Mouse (Mus musculus) testis, adult 2 months (tissue): ENCODE results near the gene Ttc26. TPM values are rescaled to one million over a fixed set of nuclear protein-coding genes. Genes with fewer than 3 reads are reported as not detected.

Experiments used
- H3K27ac ChIP-seq: fragments of 200-500 bp; 2 replicates; pipeline ENCODE4 v1.5.1; 2012; ENCODE audit warnings: low read depth, low read length; ENCODE audit not compliant: control insufficient read depth, insufficient read depth
- H3K27me3 ChIP-seq: fragments of 200-500 bp; 2 replicates; pipeline ENCODE4 v1.6.1; 2012; ENCODE audit warnings: mild to moderate bottlenecking, low read length, moderate library complexity; ENCODE audit not compliant: control insufficient read depth, insufficient read depth
- H3K36me3 ChIP-seq: fragments of 200-500 bp; 2 replicates; pipeline ENCODE4 v1.6.1; 2012; ENCODE audit warnings: mild to moderate bottlenecking, low read length; ENCODE audit not compliant: control insufficient read depth, insufficient read depth
- H3K4me1 ChIP-seq: fragments of 200-500 bp; 2 replicates; pipeline ENCODE4 v1.6.1; 2012; ENCODE audit warnings: low read length; ENCODE audit not compliant: control insufficient read depth, insufficient read depth
- H3K4me3 ChIP-seq: fragments of 200-500 bp; 2 replicates; pipeline ENCODE4 v1.5.1; 2012; ENCODE audit warnings: low read depth, mild to moderate bottlenecking, low read length, moderate library complexity, mixed read lengths; ENCODE audit not compliant: control insufficient read depth
- CTCF ChIP-seq: fragments of 200-500 bp; IDR thresholded peaks from 2 replicates; pipeline ENCODE4 v1.5.1; 2012; ENCODE audit warnings: low read depth, mild to moderate bottlenecking, inconsistent platforms, low read length, moderate library complexity; ENCODE audit not compliant: control insufficient read depth, insufficient read depth, insufficient replicate concordance
- POLR2A ChIP-seq: fragments of 200-500 bp; IDR thresholded peaks from 2 replicates; pipeline ENCODE4 v1.6.1; 2012; ENCODE audit warnings: low read depth, mild to moderate bottlenecking, inconsistent platforms, low read length, moderate library complexity; ENCODE audit not compliant: control insufficient read depth
- polyA plus RNA-seq: library from polyadenylated mRNA; depleted of rRNA; stranded (reverse); fragments of >200 nt; gene quantifications from 2 replicates; pipeline ENCODE4 v1.2.3, GENCODE M21; 2012; rRNA removed

Gene Ttc26
- 8.9 and 10.9 TPM in 2 replicates for polyA plus RNA-seq

- peaks cover 2% of the 10 kb centered on the region; the same call in 1 of the 2 replicates for H3K4me1 ChIP-seq
- H3K4me3 ChIP-seq, result peak within 1 kb of the TSS; percentile 97
- H3K27ac ChIP-seq, result peak within 1 kb of the TSS; percentile 80; the same call in 1 of the 2 replicates
- no peaks in the 10 kb centered on the region; the same call in none of the 2 replicates for H3K36me3 ChIP-seq
- H3K27me3 ChIP-seq, result no peaks in the 10 kb centered on the region
- TF ChIP-seq CTCF (no peak), POLR2A (peak; percentile 69)
Observed at GRCm38 (mm10) chr6:38381129-38381771, at the start of gene Ttc26. Gene Ttc26, plus strand, starts transcription at chr6:38381469.

DNA sequence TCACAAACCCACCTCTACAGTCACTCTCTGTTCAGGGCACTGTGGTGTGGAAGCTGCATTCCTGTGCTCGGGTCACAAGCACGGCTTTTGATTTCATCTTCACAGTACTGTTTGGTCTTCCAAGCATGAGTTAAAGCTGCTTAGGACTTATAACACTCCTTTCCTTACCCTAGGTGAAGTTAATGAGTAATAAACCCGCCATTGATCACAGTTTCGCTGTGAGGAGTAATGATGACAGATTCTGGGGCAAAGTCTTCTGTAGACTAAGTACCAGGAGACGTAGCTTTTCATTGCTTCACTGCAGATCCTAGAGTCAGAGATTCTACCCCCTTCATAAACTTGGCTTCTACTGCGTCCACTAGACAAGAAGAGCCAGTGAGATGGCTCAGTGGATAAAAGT is 46.0 kb upstream of the Ttc26 start:
- no peaks in the 10 kb centered on the region for H3K36me3 ChIP-seq
- TF ChIP-seq CTCF (no peak), POLR2A (no peak)
- no peak overlapping the region for H3K27ac ChIP-seq
- no peak overlapping the region for H3K4me3 ChIP-seq
- H3K4me1 ChIP-seq, result no peaks in the 10 kb centered on the region
- no peaks in the 10 kb centered on the region for H3K27me3 ChIP-seq

DNA sequence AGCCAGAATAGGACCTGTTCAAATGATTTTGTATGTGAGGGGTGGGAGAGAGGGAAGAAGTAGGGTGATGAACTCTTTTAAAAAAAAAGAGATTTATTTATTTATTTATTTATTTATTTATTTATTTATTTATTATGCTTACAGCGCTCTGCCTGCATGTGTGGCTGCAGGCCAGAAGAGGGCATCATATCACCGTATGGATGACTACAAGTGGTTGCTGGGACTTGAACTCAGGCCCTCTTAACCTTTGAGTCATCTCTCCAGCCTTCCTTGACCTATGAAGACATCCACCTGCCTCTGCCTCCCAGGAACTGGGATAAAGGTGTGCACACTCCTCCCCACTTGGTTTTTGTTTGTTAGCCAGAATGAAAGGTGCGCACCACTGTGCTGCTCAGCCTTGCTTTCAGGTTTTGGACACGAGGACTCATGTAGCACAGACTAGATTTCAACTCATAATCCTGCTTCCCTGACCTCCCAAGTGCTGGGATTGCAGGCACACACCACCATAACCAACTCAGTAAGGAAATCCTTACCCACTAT is 44.0 kb upstream of the Ttc26 start:
- TF ChIP-seq CTCF (no peak), POLR2A (no peak)
- Histone ChIP-seq H3K4me3 (no peak overlapping the region), H3K4me1 (peaks cover 2% of the 10 kb centered on the region; the same call in 1 of the 2 replicates)

DNA sequence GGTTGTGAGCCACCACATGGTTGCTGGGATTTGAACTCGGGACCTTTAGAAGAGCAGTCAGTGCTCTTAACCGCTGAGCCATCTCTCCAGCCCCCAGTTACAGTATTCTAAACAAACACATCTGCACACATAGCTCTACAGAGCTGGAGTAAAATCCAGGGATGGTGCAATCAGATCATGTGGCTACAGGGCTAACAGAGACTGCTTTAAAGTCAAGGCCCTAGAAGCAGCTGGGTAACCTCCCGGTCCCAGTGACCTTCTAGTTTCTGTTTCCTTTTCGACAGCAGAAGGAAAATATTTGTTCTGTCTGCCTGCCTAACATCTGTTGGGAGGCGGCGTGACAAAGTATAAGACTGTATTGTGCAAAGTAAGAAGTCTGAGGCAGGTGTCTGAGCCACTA is 43.3 kb upstream of the Ttc26 start:
- Histone ChIP-seq H3K27me3 (no peaks in the 10 kb centered on the region), H3K36me3 (no peaks in the 10 kb centered on the region), H3K4me3 (no peak overlapping the region), H3K4me1 (peaks cover 2% of the 10 kb centered on the region; the same call in 1 of the 2 replicates), H3K27ac (no peak overlapping the region)
- TF ChIP-seq CTCF, result no peak
- TF ChIP-seq POLR2A, result no peak

More for the DNA sequence above, 44.0 kb upstream of the Ttc26 start:
- Histone ChIP-seq H3K36me3 (no peaks in the 10 kb centered on the region), H3K27ac (no peak overlapping the region), H3K27me3 (no peaks in the 10 kb centered on the region)

DNA sequence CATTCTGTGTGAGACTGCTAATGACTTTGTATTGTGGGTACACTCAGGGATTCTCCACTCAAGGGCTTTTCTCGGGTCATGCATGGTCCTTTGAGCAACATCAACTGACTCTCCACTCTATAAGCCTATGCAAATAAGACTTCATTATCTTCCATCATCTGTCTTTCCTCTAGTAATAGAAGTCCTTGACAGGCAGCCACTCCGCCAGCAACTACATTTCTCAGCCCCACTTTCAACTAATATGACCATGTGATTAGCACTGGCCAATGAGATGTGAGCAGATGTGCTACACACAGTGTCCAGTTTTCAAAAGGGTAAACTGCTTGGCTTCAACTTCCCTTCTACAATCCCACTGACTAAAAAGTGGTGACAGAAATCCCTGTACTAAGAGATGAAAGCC is 42.2 kb upstream of the Ttc26 start:
- no peak overlapping the region for H3K4me3 ChIP-seq
- no peaks in the 10 kb centered on the region for H3K36me3 ChIP-seq
- TF ChIP-seq POLR2A, result no peak
- TF ChIP-seq CTCF, result no peak
- no peak overlapping the region for H3K27ac ChIP-seq
- H3K27me3 ChIP-seq, result no peaks in the 10 kb centered on the region
- H3K4me1 ChIP-seq, result peaks cover 2% of the 10 kb centered on the region; the same call in 1 of the 2 replicates

- Histone ChIP-seq H3K4me1 (peaks cover 2% of the 10 kb centered on the region; the same call in 1 of the 2 replicates), H3K27me3 (no peaks in the 10 kb centered on the region), H3K36me3 (no peaks in the 10 kb centered on the region), H3K27ac (peak overlapping the region; percentile 19; the same call in 1 of the 2 replicates), H3K4me3 (peak overlapping the region; percentile 68)
- TF ChIP-seq CTCF (no peak), POLR2A (no peak)
Observed at GRCm38 (mm10) chr6:38341751-38342665, 39.3 kb upstream of the Ttc26 start.

GRCm38 (mm10) chr6:38342666-38342992 is 38.6 kb upstream of the Ttc26 start:
- Histone ChIP-seq H3K27me3 (no peaks in the 10 kb centered on the region), H3K4me3 (no peak overlapping the region), H3K27ac (no peak overlapping the region), H3K36me3 (no peaks in the 10 kb centered on the region), H3K4me1 (peaks cover 2% of the 10 kb centered on the region; the same call in 1 of the 2 replicates)
- no peak for TF ChIP-seq POLR2A
- TF ChIP-seq CTCF, result no peak
